Mouse (Mus musculus) forebrain, embryonic 10.5 days (tissue): Measurements from ENCODE around the gene Vmac. TPM values are rescaled to one million over a fixed set of nuclear protein-coding genes. Genes with fewer than 3 reads are reported as not detected.

ENCODE experiments used
- DNase-seq: peaks from one replicate; pipeline ENCODE4 v3.0.0-alpha.2; 2017; ENCODE audit warnings: low spot score; ENCODE audit errors: extremely low spot score
- H3K27ac ChIP-seq: fragments of 300-500 bp; sonication (generic); 2 replicates; pipeline ENCODE4 v1.5.1; 2016; ENCODE audit warnings: mild to moderate bottlenecking
- H3K27me3 ChIP-seq: fragments of 300-500 bp; sonication (generic); 2 replicates; pipeline ENCODE4 v1.6.1; 2016; ENCODE audit warnings: mild to moderate bottlenecking; ENCODE audit not compliant: poor library complexity, severe bottlenecking
- H3K36me3 ChIP-seq: fragments of 300-500 bp; sonication (generic); replicated peaks from 2 replicates; pipeline ENCODE4 v1.6.1; 2016; ENCODE audit warnings: mild to moderate bottlenecking, moderate library complexity
- H3K4me1 ChIP-seq: fragments of 300-500 bp; sonication (generic); 2 replicates; pipeline ENCODE4 v1.6.1; 2016
- H3K4me3 ChIP-seq: fragments of 300-500 bp; sonication (generic); 2 replicates; pipeline ENCODE4 v1.5.1; 2016; ENCODE audit warnings: mild to moderate bottlenecking, moderate library complexity
- H3K9me3 ChIP-seq: fragments of 300-500 bp; sonication (generic); 2 replicates; pipeline ENCODE4 v1.6.1; 2016; ENCODE audit warnings: mild to moderate bottlenecking, moderate library complexity
- WGBS: fragments of 180-500 bp; shearing (Covaris S2); methylation state at CpG from one replicate; pipeline ENCODE4 v1.1.7; 2016; 5-methylcytosine and 5-hydroxymethylcytosine counted together
- polyA plus RNA-seq: library from polyadenylated mRNA; unstranded; fragments of >200 nt; fragmentation: Nextera tagmentation; extraction: Ambion mirVana; gene quantifications from 2 replicates; pipeline ENCODE4 v1.2.1, GENCODE M21; 2016

Gene Vmac
- 11.1 and 12.2 TPM in 2 replicates for polyA plus RNA-seq

GRCm38 (mm10) chr17:56717363-56718058 lies at the start of gene Vmac, which contains the start of gene Ndufa11:
Gene Vmac, minus strand, starts transcription at chr17:56718022.
Gene Ndufa11, plus strand, starts transcription at chr17:56717767.
- Histone ChIP-seq H3K27ac (peak within 1 kb of the TSS; percentile 93), H3K27me3 (no peaks in the 10 kb centered on the region), H3K4me3 (peak within 1 kb of the TSS; percentile 81), H3K9me3 (no peaks in the 10 kb centered on the region), H3K4me1 (peaks cover 42% of the 10 kb centered on the region), H3K36me3 (peaks cover 30% of the 10 kb centered on the region)
- DNase-seq: peak; percentile 99
- under 1% methylated on average over 59 of the region's 59 CpGs for WGBS

GRCm38 (mm10) chr17:56766631-56767405 lies 49.0 kb upstream of the Vmac start:
- no peak for DNase-seq
- no peak overlapping the region for H3K4me3 ChIP-seq

GRCm38 (mm10) chr17:56765431-56765830 lies 47.6 kb upstream of the Vmac start:
- H3K4me3 ChIP-seq: peak overlapping the region; percentile 86
- peaks cover 12% of the 10 kb centered on the region for H3K27me3 ChIP-seq
- no peaks in the 10 kb centered on the region for H3K9me3 ChIP-seq
- no peak for DNase-seq
- H3K27ac ChIP-seq: peak overlapping the region; percentile 98
- peaks cover 41% of the 10 kb centered on the region for H3K36me3 ChIP-seq
- peaks cover 33% of the 10 kb centered on the region for H3K4me1 ChIP-seq
- 60% methylated on average over 12 of the region's 12 CpGs for WGBS

More at GRCm38 (mm10) chr17:56766631-56767405, 49.0 kb upstream of the Vmac start:
- H3K27ac ChIP-seq: no peak overlapping the region
- no peaks in the 10 kb centered on the region for H3K9me3 ChIP-seq
- peaks cover 54% of the 10 kb centered on the region for H3K36me3 ChIP-seq
- 93% methylated on average over 27 of the region's 27 CpGs for whole genome bisulfite sequencing
- no peaks in the 10 kb centered on the region for H3K27me3 ChIP-seq
- H3K4me1 ChIP-seq: peaks cover 28% of the 10 kb centered on the region

- WGBS: 2% methylated on average over 58 of the region's 58 CpGs
- peak; percentile 90 for DNase-seq
- Histone ChIP-seq H3K27me3 (peaks cover 19% of the 10 kb centered on the region), H3K4me3 (peak within 1 kb of the TSS; percentile 86), H3K4me1 (peaks cover 33% of the 10 kb centered on the region), H3K36me3 (peaks cover 34% of the 10 kb centered on the region), H3K9me3 (no peaks in the 10 kb centered on the region), H3K27ac (peak within 1 kb of the TSS; percentile 98)
Measured at GRCm38 (mm10) chr17:56764474-56765354, 46.9 kb upstream of the Vmac start, which contains the start of gene Dus3l. Gene Dus3l, plus strand, starts transcription at chr17:56764757.

- peak overlapping the region; percentile 86 for H3K4me3 ChIP-seq
- H3K4me1 ChIP-seq: peaks cover 38% of the 10 kb centered on the region
- peak overlapping the region; percentile 98 for H3K27ac ChIP-seq
- peaks cover 25% of the 10 kb centered on the region for H3K36me3 ChIP-seq
- H3K9me3 ChIP-seq: no peaks in the 10 kb centered on the region
- DNase-seq: no peak
- 79% methylated on average over 8 of the region's 8 CpGs for WGBS
- peaks cover 29% of the 10 kb centered on the region for H3K27me3 ChIP-seq
Measured at GRCm38 (mm10) chr17:56763741-56764250, 46.0 kb upstream of the Vmac start.

- H3K27me3 ChIP-seq: peaks cover 36% of the 10 kb centered on the region
- peaks cover 43% of the 10 kb centered on the region for H3K4me1 ChIP-seq
- 47% methylated on average over 27 of the region's 27 CpGs for WGBS
- peak overlapping the region; percentile 89 for H3K27ac ChIP-seq
- H3K9me3 ChIP-seq: no peaks in the 10 kb centered on the region
- peaks cover 17% of the 10 kb centered on the region for H3K36me3 ChIP-seq
- DNase-seq: peak; percentile 52
- H3K4me3 ChIP-seq: peak overlapping the region; percentile 53
Measured at GRCm38 (mm10) chr17:56762769-56763731, 45.2 kb upstream of the Vmac start.

GRCm38 (mm10) chr17:56761991-56762410 lies 44.2 kb upstream of the Vmac start:
- Histone ChIP-seq H3K36me3 (peaks cover 7% of the 10 kb centered on the region), H3K4me1 (peaks cover 54% of the 10 kb centered on the region), H3K9me3 (no peaks in the 10 kb centered on the region), H3K27ac (peak overlapping the region; percentile 89), H3K27me3 (peaks cover 47% of the 10 kb centered on the region), H3K4me3 (peak overlapping the region; percentile 53)
- DNase-seq: peak; percentile 88
- WGBS: under 1% methylated on average over 28 of the region's 28 CpGs

- WGBS: 78% methylated on average over 3 of the region's 3 CpGs
- no peak for DNase-seq
- Histone ChIP-seq H3K9me3 (no peaks in the 10 kb centered on the region), H3K27ac (peak overlapping the region; percentile 89; the same call in 1 of the 2 replicates), H3K36me3 (no peaks in the 10 kb centered on the region), H3K4me3 (peak overlapping the region; percentile 53; the same call in 1 of the 2 replicates), H3K4me1 (peaks cover 62% of the 10 kb centered on the region), H3K27me3 (peaks cover 56% of the 10 kb centered on the region)
Measured at GRCm38 (mm10) chr17:56761077-56761476, 43.3 kb upstream of the Vmac start.

- WGBS: 68% methylated on average over 7 of the region's 7 CpGs
- no peak overlapping the region for H3K27ac ChIP-seq
- H3K27me3 ChIP-seq: peaks cover 74% of the 10 kb centered on the region
- H3K4me3 ChIP-seq: no peak overlapping the region
- H3K9me3 ChIP-seq: no peaks in the 10 kb centered on the region
- DNase-seq: no peak
- peaks cover 58% of the 10 kb centered on the region for H3K4me1 ChIP-seq
- no peaks in the 10 kb centered on the region for H3K36me3 ChIP-seq
Measured at GRCm38 (mm10) chr17:56759261-56759660, 41.4 kb upstream of the Vmac start.

- H3K9me3 ChIP-seq: no peaks in the 10 kb centered on the region
- peaks cover 85% of the 10 kb centered on the region for H3K27me3 ChIP-seq
- peak; percentile 56 for DNase-seq
- WGBS: 2% methylated on average over 12 of the region's 12 CpGs
- no peaks in the 10 kb centered on the region for H3K36me3 ChIP-seq
- H3K4me1 ChIP-seq: peaks cover 64% of the 10 kb centered on the region
- H3K27ac ChIP-seq: 0 out of 2 replicates have a peak overlapping the region, but pooled peaks have one; percentile 80
- peak overlapping the region; percentile 62 for H3K4me3 ChIP-seq
Measured at GRCm38 (mm10) chr17:56758132-56758531, 40.3 kb upstream of the Vmac start.
